Mouse (Mus musculus): Measurements from ENCODE around the gene Arg1.

DNA sequence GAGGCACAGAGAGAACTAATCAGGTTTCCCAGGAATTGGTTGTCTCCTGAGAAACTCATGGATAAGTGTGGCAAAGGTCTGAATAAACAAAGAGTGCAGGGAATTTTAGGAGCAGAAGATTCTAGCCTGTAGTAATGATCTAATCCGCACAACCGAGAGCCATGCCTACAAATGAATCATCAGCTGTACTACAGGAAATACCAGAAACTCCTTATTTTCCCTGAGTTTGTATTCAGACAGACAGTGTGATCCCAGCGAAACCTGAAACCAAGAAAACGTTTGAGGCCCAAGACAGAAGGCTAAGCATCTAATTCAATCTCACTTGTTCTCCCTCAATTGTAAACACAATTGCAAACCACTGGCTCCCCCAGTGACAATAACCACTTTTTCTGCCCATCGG is 46.1 kb upstream of the Arg1 start:
- TF ChIP-seq CTCF (IDR thresholded peaks at IDR 0.05; ENCODE audit: control insufficient read depth, insufficient read depth, insufficient read length) (no peak), MYOD1 (IDR thresholded peaks at IDR 0.05; ENCODE audit: control insufficient read depth, insufficient read length, low read depth) (no peak), USF1 (IDR thresholded peaks at IDR 0.05; ENCODE audit: low read depth) (no peak), MAX (IDR thresholded peaks at IDR 0.05) (no peak), CEBPB (IDR thresholded peaks at IDR 0.05; ENCODE audit: low read depth) (no peak)

Data from C2C12 (cell line).